Mouse (Mus musculus) cerebellum, postnatal 25 days (tissue): ENCODE measurements around the gene Rnase13.
A peak's percentile ranks its signal among the peaks of the same experiment; 100 is the strongest.
"Not testable (repeated sequence)": the region's sequence is repeated elsewhere in the genome, so short reads cannot be mapped to it uniquely, and the experiment has no call there.

Source experiments
- DNase-seq, 2 experiments: peaks; one replicate each; pipeline ENCODE4 v3.0.0; 2021; ENCODE audit warnings: mixed read lengths in 2 of 2

Rnase13 gene

GRCm38 (mm10) chr14:51922571-51922865 lies at the start of gene Rnase13:
Rnase13 (minus strand) TSS chr14:51922773.
- no peak for DNase-seq

GRCm38 (mm10) chr14:51967400-51967799 lies 44.8 kb upstream of the Rnase13 start:
- no peak for DNase-seq

- DNase-seq = no peak
Measured at GRCm38 (mm10) chr14:51960316-51960715, 37.7 kb upstream of the Rnase13 start.

- DNase-seq = no peak
Measured at GRCm38 (mm10) chr14:51943336-51943735, 20.8 kb upstream of the Rnase13 start.

- no peak for DNase-seq
Measured at GRCm38 (mm10) chr14:51942236-51942635, 19.7 kb upstream of the Rnase13 start.

DNA sequence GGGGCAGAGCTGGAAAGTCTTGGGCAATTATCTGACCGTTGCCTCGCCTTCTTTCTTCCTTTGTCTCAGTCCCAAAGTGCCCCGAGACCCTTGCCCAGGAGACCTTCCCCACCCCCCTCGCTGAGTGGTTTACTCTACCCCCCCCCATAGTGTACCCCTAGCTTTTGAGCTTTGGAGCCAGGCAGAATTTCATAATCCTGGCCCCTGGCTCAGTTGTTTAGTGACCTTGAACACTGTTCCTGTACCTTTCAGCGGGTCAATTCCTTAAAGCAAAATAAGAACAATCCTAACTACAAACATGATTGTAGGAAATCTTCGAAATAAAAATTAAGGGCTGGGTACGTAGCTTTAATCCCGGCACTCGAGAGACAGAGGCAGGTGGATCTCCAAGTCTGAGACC lies 19.0 kb upstream of the Rnase13 start:
- DNase-seq = no peak

DNA sequence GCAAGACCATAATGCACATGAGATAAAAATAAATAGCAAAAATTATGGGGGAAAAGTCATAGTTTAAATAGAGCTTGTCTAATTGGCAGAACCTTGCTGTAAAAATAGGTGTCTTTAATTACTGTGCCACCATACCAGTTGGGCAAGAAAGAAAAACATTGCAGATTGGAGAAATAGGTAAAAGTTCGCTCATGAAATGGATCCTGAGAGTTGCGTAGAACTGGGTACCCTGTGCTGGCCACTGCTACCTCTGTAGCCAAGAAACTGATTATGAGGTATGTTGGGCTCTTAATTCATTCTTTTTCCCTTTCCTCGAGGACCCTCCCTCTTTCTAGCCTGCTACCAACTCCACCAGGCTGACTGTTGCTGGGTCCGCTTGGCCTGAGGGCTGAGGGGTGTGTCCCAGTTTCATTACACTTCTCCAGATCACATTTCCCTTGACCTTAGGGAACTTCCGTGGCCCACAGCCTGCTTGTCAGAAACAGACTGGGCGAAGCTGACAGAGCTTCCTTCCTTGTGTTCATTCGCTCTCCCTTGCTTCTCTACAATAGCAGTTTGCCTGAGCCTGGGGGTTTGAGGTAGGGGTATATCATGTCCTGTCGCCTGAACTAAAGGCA lies 18.5 kb upstream of the Rnase13 start:
- DNase-seq = no peak

GRCm38 (mm10) chr14:51939005-51939404 lies 16.4 kb upstream of the Rnase13 start:
- no peak for DNase-seq

- DNase-seq = no peak
Measured at GRCm38 (mm10) chr14:51932092-51933020, 9.8 kb upstream of the Rnase13 start.

GRCm38 (mm10) chr14:51930824-51931223 lies 8.3 kb upstream of the Rnase13 start:
- DNase-seq = peak; percentile 32 to 69

DNA sequence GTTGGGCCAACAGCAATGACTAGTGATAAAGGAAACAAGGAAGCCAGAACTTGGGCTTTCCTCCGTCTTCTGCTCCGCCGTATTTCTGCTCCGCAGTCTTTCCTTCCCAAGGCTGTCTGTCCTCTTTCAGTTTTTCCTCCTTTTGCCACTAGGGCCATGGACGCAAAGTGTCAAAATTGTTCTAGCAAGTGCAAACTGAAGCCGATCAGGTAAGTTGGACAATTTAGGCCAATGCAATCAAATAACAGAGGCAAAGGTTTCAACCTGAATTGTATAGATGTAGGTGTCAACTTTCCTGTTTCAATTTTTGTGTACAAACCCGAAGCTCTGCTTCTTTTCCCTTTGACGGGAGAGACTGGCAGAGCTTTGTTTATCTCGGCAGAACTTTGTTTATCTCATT lies 7.4 kb upstream of the Rnase13 start:
- DNase-seq = no peak

GRCm38 (mm10) chr14:51929309-51929943 lies 6.9 kb upstream of the Rnase13 start:
- DNase-seq = peak in 1 of 2 experiments; percentile 25

GRCm38 (mm10) chr14:51926930-51927329 lies 4.4 kb upstream of the Rnase13 start:
- DNase-seq = not testable (repeated sequence)

GRCm38 (mm10) chr14:51923492-51923891 lies 919 bp upstream of the Rnase13 start:
- no peak for DNase-seq

- DNase-seq = no peak
Measured at GRCm38 (mm10) chr14:51922910-51923309, 337 bp upstream of the Rnase13 start.

GRCm38 (mm10) chr14:51921759-51922570 lies 608 bp downstream of the Rnase13 start:
- peak in 1 of 2 experiments; percentile 29 for DNase-seq

GRCm38 (mm10) chr14:51918966-51919365 lies 3.6 kb downstream of the Rnase13 start:
- DNase-seq = no peak

GRCm38 (mm10) chr14:51918125-51918524 lies 4.4 kb downstream of the Rnase13 start, which contains the start of gene Tppp2:
Tppp2 (plus strand) TSS chr14:51918425.
- no peak for DNase-seq

DNA sequence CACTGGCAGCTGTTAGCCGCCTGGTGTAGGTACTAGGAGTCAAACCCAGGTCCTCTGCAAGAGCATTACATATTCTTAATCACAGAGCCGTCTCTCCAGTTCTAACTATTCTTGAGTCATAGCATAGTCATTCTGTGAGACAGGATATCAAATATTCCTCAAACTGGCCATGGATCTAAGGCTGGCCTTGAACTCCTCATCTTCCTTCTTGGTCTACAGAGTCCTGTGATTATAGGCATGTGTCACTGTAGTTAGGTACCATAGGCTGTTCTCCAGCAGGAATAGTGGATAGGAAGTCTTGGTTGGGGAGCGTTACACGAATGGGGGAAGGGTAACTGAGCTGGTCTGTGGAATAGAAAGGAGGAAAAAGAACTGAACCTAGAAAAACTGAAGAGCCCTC lies 6.0 kb downstream of the Rnase13 start:
- no peak for DNase-seq

DNA sequence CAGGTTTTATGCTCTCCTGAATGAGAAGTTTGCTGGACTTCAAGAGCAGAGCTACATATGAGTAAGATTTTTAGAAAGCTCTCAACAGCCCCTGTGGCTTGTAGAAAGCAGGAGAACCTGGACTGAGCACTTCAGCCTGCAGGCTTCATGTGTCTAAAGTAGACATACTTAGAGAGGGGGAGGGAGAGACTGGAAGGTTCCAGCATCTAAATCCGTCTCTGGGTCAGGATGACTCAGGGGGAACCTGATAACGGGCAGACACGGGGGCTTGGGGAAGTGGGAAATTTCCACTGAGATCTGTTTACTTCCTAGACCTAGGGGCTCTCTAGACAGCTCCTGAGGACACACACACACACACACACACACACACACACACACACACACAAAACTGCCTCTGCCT lies 7.5 kb downstream of the Rnase13 start:
- DNase-seq = no peak

DNA sequence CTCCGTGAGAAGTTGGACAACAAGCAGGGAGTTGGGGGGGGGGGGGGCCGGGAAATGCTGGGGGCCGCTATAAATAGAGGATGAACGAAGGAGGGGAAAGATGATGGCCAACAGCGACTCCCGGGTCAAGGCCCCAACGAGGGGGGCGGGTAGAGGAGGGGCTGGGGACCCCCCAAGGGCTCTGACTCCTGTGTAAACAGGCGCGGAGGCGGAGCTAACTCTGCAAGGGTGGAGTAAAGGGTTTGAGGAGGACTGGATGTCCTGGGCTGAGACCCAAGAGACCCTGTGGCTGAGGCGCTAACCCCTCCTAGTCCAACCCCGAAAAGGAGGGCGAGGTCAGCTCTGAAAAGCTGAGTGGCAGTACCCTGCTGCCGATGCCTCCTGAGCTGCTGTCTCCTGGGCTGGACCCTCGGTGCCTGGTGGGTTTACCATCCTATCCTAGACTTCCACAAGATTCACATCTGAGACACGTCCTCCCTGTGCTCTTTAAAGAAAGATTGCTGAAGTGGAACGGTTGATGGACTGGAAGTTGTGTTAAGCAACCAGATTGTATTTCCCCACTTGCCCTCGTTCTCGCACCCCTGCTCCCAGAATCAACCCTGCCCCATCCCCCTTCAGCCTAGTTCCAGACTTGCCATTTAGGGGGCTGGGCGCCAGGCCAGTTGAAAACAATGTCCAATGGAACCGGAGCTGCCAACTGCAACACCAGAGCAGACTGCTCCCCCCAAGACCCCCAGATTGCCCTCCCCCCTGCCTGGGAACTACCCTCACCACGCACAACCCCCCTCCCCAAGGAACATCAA lies 8.4 kb downstream of the Rnase13 start, which contains the start of gene Ndrg2:
Gene Ndrg2, minus strand, starts transcription at position 199 of the 803 bp plus-strand sequence.
- peak; percentile 48 to 66 for DNase-seq
